Comparison of ENCODE assay signal across 15 mouse cellular contexts in the genomic region with DNA sequence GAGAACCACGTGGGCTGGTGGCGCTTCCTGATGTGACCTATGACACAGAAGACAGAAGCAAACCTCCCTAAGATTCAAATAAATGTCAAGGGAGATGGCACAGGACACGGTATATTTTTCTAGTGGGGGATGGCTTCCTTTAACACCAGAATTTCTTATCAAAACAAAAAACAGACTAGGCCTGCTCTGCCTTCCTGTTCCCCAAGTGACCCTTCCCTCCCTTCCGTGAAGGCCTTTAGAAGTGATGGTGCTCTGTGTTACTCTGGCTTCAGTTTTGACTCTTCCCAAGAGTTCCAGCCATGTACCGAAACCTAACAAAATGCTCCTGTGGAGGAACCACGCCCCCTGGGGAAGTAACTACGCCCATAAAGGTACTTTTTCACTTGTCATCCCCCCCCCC.
DNase-seq lines count a peak whose midpoint lies in the region; ATAC-seq lines count a peak whose summit lies in the region.
"Had no signal": no experiment of that assay in that cellular context is flagged by ENCODE, and none has a peak within 500 bp of the region (broad histone marks: within the 10 kb centered on the region; RNA-seq: fewer than 3 reads in every experiment).

No protein-coding gene starts in this region.

- intact Hi-C loops in gastrocnemius, postnatal 14 days (cut with DNase I; ENCODE audit: low total_unique reads), result no loop called here

- no peak overlapping the region for H3K9ac ChIP-seq in heart, embryonic 16.5 days (ENCODE audit: low read length)
- H3K9ac ChIP-seq in kidney, embryonic 15.5 days, result no peak overlapping the region
- no peak overlapping the region for H3K9ac ChIP-seq in intestine, embryonic 16.5 days (ENCODE audit: low read depth, low read length)
- H3K9ac ChIP-seq: forebrain, postnatal 0 days; liver, embryonic 13.5 days; midbrain, embryonic 15.5 days had no signal

- no peaks in the 10 kb centered on the region for H3K36me3 ChIP-seq in heart, embryonic 16.5 days (ENCODE audit: control insufficient read depth, insufficient read depth)
- H3K36me3 ChIP-seq in heart, embryonic 10.5 days, result no peaks in the 10 kb centered on the region
- no peaks in the 10 kb centered on the region for H3K36me3 ChIP-seq in kidney, embryonic 15.5 days
- H3K36me3 ChIP-seq in intestine, embryonic 16.5 days (ENCODE audit: control insufficient read depth, insufficient read depth, low read length), result no peaks in the 10 kb centered on the region
- H3K36me3 ChIP-seq: limb, embryonic 10.5 days; liver, embryonic 13.5 days; midbrain, embryonic 15.5 days had no signal

- no peak overlapping the region for H3K4me2 ChIP-seq in heart, embryonic 16.5 days (ENCODE audit: low read depth, low read length)
- no peak overlapping the region for H3K4me2 ChIP-seq in kidney, embryonic 15.5 days
- H3K4me2 ChIP-seq in intestine, embryonic 16.5 days (ENCODE audit: low read depth, low read length), result no peak overlapping the region
- H3K4me2 ChIP-seq: liver, embryonic 13.5 days; midbrain, embryonic 15.5 days had no signal

- H3K4me1 ChIP-seq in heart, embryonic 16.5 days (ENCODE audit: control insufficient read depth, insufficient read depth, low read length), result no peaks in the 10 kb centered on the region
- no peaks in the 10 kb centered on the region for H3K4me1 ChIP-seq in heart, embryonic 10.5 days
- peaks cover 4% of the 10 kb centered on the region; the same call in 1 of the 2 replicates for H3K4me1 ChIP-seq in kidney, embryonic 15.5 days
- H3K4me1 ChIP-seq in intestine, embryonic 16.5 days (ENCODE audit: control insufficient read depth, insufficient read depth, low read length), result no peaks in the 10 kb centered on the region
- H3K4me1 ChIP-seq: limb, embryonic 10.5 days; liver, embryonic 13.5 days; midbrain, embryonic 15.5 days had no signal

- 58% methylated on average over 7 of the region's 7 CpGs for WGBS in heart, embryonic 16.5 days
- WGBS in heart, embryonic 10.5 days, result 61% methylated on average over 7 of the region's 7 CpGs
- WGBS in kidney, embryonic 15.5 days, result 45% methylated on average over 7 of the region's 7 CpGs
- 65% methylated on average over 7 of the region's 7 CpGs for WGBS in intestine, embryonic 16.5 days

- no peaks in the 10 kb centered on the region for H3K27me3 ChIP-seq in heart, embryonic 16.5 days (ENCODE audit: control insufficient read depth, insufficient read depth, low read length)
- H3K27me3 ChIP-seq in heart, embryonic 10.5 days (ENCODE audit: insufficient read depth, poor library complexity, severe bottlenecking), result no peaks in the 10 kb centered on the region
- no peaks in the 10 kb centered on the region for H3K27me3 ChIP-seq in kidney, embryonic 15.5 days
- no peaks in the 10 kb centered on the region for H3K27me3 ChIP-seq in intestine, embryonic 16.5 days (replicated peaks; ENCODE audit: control insufficient read depth, insufficient read depth, low read length)
- H3K27me3 ChIP-seq: liver, embryonic 13.5 days; midbrain, embryonic 15.5 days had no signal

- peak; percentile 11 for DNase-seq in adrenal gland, adult 2 months
- DNase-seq in adrenal gland, adult 18-20 months (ENCODE audit: low spot score in 2 of 2), result no peak
- DNase-seq in heart, embryonic 10.5 days (ENCODE audit: low spot score), result no peak
- DNase-seq in adrenal gland, postnatal 36 days, result peak; percentile 12 to 14
- DNase-seq in gastrocnemius, postnatal 14 days, result no peak
- DNase-seq: cerebellum, postnatal 10 days; forebrain, postnatal 0 days; liver, embryonic 13.5 days; thymus, postnatal 14 days had no signal

- H3K27ac ChIP-seq in heart, embryonic 16.5 days (ENCODE audit: low read length), result no peak overlapping the region
- no peak overlapping the region for H3K27ac ChIP-seq in heart, embryonic 10.5 days
- H3K27ac ChIP-seq in kidney, embryonic 15.5 days, result peak overlapping the region; percentile 41; the same call in 1 of the 2 replicates
- H3K27ac ChIP-seq in intestine, embryonic 16.5 days (ENCODE audit: low read length), result no peak overlapping the region
- H3K27ac ChIP-seq: limb, embryonic 10.5 days; liver, embryonic 13.5 days; midbrain, embryonic 15.5 days had no signal

- peak; percentile 45; the same call in 1 of the 2 replicates for ATAC-seq in heart, embryonic 16.5 days (replicated peaks; ENCODE audit: extremely low read depth, insufficient read depth, low FRiP score)
- ATAC-seq in kidney, embryonic 15.5 days (replicated peaks; ENCODE audit: low FRiP score), result no peak; the same call in 1 of the 2 replicates
- ATAC-seq in intestine, embryonic 16.5 days, result no peak
- ATAC-seq: forebrain, postnatal 0 days; midbrain, embryonic 15.5 days; Patski had no signal

- no peaks in the 10 kb centered on the region for H3K9me3 ChIP-seq in heart, embryonic 16.5 days (replicated peaks; ENCODE audit: control insufficient read depth, low read length)
- no peaks in the 10 kb centered on the region for H3K9me3 ChIP-seq in heart, embryonic 10.5 days
- H3K9me3 ChIP-seq in kidney, embryonic 15.5 days (replicated peaks), result no peaks in the 10 kb centered on the region
- no peaks in the 10 kb centered on the region for H3K9me3 ChIP-seq in intestine, embryonic 16.5 days (ENCODE audit: control insufficient read depth, low read length)
- H3K9me3 ChIP-seq: limb, embryonic 10.5 days; liver, embryonic 13.5 days; midbrain, embryonic 15.5 days had no signal

- no peak overlapping the region for H3K4me3 ChIP-seq in heart, embryonic 16.5 days (ENCODE audit: low read length)
- H3K4me3 ChIP-seq in heart, embryonic 10.5 days, result no peak overlapping the region
- H3K4me3 ChIP-seq in kidney, embryonic 15.5 days (replicated peaks), result no peak overlapping the region
- H3K4me3 ChIP-seq in intestine, embryonic 16.5 days (ENCODE audit: low read length), result no peak overlapping the region
- H3K4me3 ChIP-seq: limb, embryonic 10.5 days; liver, embryonic 13.5 days; midbrain, embryonic 15.5 days had no signal

Comparison
In these comparisons a context has a peak if more than half of its experiments do, and no peak if none do; other contexts are left out.
1. DNase-seq: peak in adrenal gland, adult 2 months (single experiment) and adrenal gland, postnatal 36 days (2 of 2); none in adrenal gland, adult 18-20 months (0 of 2), heart, embryonic 10.5 days (single experiment) and gastrocnemius, postnatal 14 days (single experiment).